Mouse (Mus musculus) heart, embryonic 13.5 days (tissue): ENCODE measurements around the gene Psma4. TPM values are rescaled to one million over a fixed set of nuclear protein-coding genes. Genes with fewer than 3 reads are reported as not detected.
"Not testable (repeated sequence)": the region's sequence is repeated elsewhere in the genome, so short reads cannot be mapped to it uniquely, and the experiment has no call there.

Experiments used
- ATAC-seq: fragments of 200-750 bp; cut with Nextera tagmentation; 2 replicates; pipeline ENCODE4 v1.8.0; 2017; ENCODE audit warnings: moderate TSS enrichment; ENCODE audit not compliant: insufficient number of reproducible peaks, low FRiP score, low TSS enrichment; ENCODE audit errors: extremely low read depth
- H3K27ac ChIP-seq: fragments of 300-500 bp; sonication (generic); replicated peaks from 2 replicates; pipeline ENCODE4 v1.5.1; 2015; ENCODE audit warnings: moderate library complexity, mild to moderate bottlenecking, inconsistent platforms
- H3K27me3 ChIP-seq: fragments of 300-500 bp; sonication (generic); replicated peaks from 2 replicates; pipeline ENCODE4 v1.6.1; 2015; ENCODE audit warnings: mild to moderate bottlenecking, inconsistent platforms
- H3K36me3 ChIP-seq: fragments of 300-500 bp; sonication (generic); 2 replicates; pipeline ENCODE4 v1.6.1; 2015; ENCODE audit warnings: mild to moderate bottlenecking, inconsistent platforms
- H3K4me1 ChIP-seq: fragments of 300-500 bp; sonication (generic); 2 replicates; pipeline ENCODE4 v1.6.1; 2015; ENCODE audit warnings: inconsistent platforms
- H3K4me2 ChIP-seq: fragments of 300-500 bp; sonication (generic); 2 replicates; pipeline ENCODE4 v1.6.1; 2015; ENCODE audit warnings: inconsistent platforms, mild to moderate bottlenecking, moderate library complexity
- H3K4me3 ChIP-seq: fragments of 300-500 bp; sonication (generic); 2 replicates; pipeline ENCODE4 v1.5.1; 2015; ENCODE audit warnings: moderate library complexity, mild to moderate bottlenecking, inconsistent platforms
- H3K9ac ChIP-seq: fragments of 300-500 bp; sonication (generic); 2 replicates; pipeline ENCODE4 v1.6.1; 2015; ENCODE audit warnings: inconsistent platforms, mild to moderate bottlenecking, moderate library complexity
- H3K9me3 ChIP-seq: fragments of 300-500 bp; sonication (generic); 2 replicates; pipeline ENCODE4 v1.6.1; 2016; ENCODE audit warnings: inconsistent platforms
- WGBS: fragments of 180-500 bp; shearing (Covaris S2); methylation state at CpG from one replicate; pipeline ENCODE4 v1.1.7; 2015; ENCODE audit warnings: mixed read lengths; 5-methylcytosine and 5-hydroxymethylcytosine counted together
- polyA plus RNA-seq: library from polyadenylated mRNA; unstranded; fragments of >200 nt; fragmentation: Nextera tagmentation; extraction: Ambion mirVana; gene quantifications from 2 replicates; pipeline ENCODE4 v1.2.1, GENCODE M21; 2015

The Psma4 gene
- polyA plus RNA-seq, 1 experiment from 2014 or later: 224 TPM

GRCm38 (mm10) chr9:54942071-54942470 lies 8.5 kb upstream of the Psma4 start:
- Histone ChIP-seq H3K27ac (no peak overlapping the region), H3K4me2 (no peak overlapping the region), H3K27me3 (no peaks in the 10 kb centered on the region), H3K9ac (no peak overlapping the region), H3K4me1 (no peaks in the 10 kb centered on the region), H3K4me3 (no peak overlapping the region), H3K36me3 (no peaks in the 10 kb centered on the region), H3K9me3 (no peaks in the 10 kb centered on the region)
- no peak for ATAC-seq
- WGBS: 80% methylated on average over 4 of the region's 4 CpGs

GRCm38 (mm10) chr9:54944467-54944866 lies 6.1 kb upstream of the Psma4 start:
- H3K4me1 ChIP-seq: no peaks in the 10 kb centered on the region
- ATAC-seq: no peak
- no peak overlapping the region for H3K9ac ChIP-seq
- no peaks in the 10 kb centered on the region for H3K36me3 ChIP-seq
- H3K27ac ChIP-seq: no peak overlapping the region
- 62% methylated on average over 2 of the region's 2 CpGs for WGBS
- H3K9me3 ChIP-seq: no peaks in the 10 kb centered on the region
- H3K4me3 ChIP-seq: no peak overlapping the region
- H3K27me3 ChIP-seq: no peaks in the 10 kb centered on the region
- H3K4me2 ChIP-seq: no peak overlapping the region

DNA sequence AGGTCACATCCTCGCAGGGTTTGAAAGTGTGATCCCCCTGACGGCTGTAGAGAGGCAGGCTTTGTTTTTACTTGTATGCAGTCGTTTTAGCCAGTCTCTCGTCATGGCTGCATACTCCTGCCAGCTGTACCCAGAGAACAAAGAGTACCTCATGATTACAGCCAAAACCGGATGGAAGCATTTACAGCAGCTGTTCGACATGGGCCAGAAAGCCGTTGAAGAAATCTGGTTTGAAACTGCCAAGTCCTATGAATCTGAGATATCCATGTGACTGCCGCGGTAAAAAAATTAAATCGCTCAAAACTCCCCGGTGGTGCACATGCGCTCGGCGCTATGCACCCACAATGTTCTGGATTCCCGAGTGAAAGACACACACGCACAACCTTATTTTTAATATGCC lies 4.3 kb upstream of the Psma4 start:
- Histone ChIP-seq H3K36me3 (no peaks in the 10 kb centered on the region), H3K27me3 (no peaks in the 10 kb centered on the region), H3K9ac (no peak overlapping the region), H3K27ac (no peak overlapping the region), H3K4me3 (no peak overlapping the region), H3K4me2 (no peak overlapping the region), H3K9me3 (no peaks in the 10 kb centered on the region), H3K4me1 (peaks cover under 1% of the 10 kb centered on the region)
- no peak for ATAC-seq
- WGBS: 70% methylated on average over 16 of the region's 16 CpGs

DNA sequence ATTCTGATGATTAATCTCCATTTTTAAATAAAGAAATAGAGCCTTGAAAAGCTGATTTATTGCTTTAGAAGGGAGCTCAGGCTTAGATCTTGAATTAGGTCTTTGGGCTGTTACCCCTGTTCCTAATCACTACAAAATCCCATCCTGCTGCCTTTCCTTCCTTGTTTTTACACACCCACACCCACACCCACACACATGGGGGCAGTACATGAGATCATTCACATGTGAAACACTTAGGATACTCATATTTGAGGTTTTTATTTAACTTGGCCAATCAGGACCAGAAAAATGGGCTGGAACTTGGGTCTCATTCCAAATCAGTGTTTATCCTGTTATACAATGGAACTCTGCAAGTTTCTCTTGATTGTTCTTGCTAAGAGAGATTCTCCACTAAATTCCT lies 1.1 kb upstream of the Psma4 start:
- no peak overlapping the region for H3K4me3 ChIP-seq
- H3K27ac ChIP-seq: no peak overlapping the region
- no peak for ATAC-seq
- H3K9ac ChIP-seq: no peak overlapping the region
- H3K9me3 ChIP-seq: no peaks in the 10 kb centered on the region
- peaks cover 27% of the 10 kb centered on the region for H3K36me3 ChIP-seq
- peaks cover 23% of the 10 kb centered on the region for H3K4me1 ChIP-seq
- no peak overlapping the region for H3K4me2 ChIP-seq
- H3K27me3 ChIP-seq: no peaks in the 10 kb centered on the region

GRCm38 (mm10) chr9:54950162-54950561 lies 428 bp upstream of the Psma4 start:
- H3K36me3 ChIP-seq: peaks cover 33% of the 10 kb centered on the region
- H3K27ac ChIP-seq: peak overlapping the region; percentile 93
- not testable (repeated sequence) for ATAC-seq, H3K27me3 ChIP-seq, H3K9me3 ChIP-seq
- peaks cover 23% of the 10 kb centered on the region for H3K4me1 ChIP-seq
- H3K4me3 ChIP-seq: peak overlapping the region; percentile 92
- WGBS: 40% methylated on average over 8 of the region's 8 CpGs
- H3K9ac ChIP-seq: peak overlapping the region; percentile 77
- peak overlapping the region; percentile 88 for H3K4me2 ChIP-seq

DNA sequence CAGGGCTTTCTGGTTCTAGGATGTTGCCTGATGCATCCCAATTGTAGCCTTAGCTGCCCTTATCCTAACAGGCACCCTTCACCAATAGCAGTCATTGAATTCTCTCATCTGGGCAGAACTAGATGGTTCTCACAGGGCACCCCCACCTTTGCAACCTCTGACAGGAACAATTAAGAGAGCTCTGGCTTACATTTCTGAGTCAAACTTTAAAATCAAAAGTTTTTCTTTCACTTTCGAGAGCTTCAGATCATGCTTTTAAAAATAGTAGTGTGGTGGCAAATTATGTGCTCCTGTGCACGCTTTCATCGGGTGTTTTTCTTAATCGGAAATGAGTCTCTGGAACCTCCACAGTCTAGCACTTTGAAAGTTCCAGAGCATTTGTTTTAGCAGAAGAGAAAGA lies 10.5 kb downstream of the Psma4 start:
- Histone ChIP-seq H3K4me3 (no peak overlapping the region), H3K4me2 (no peak overlapping the region), H3K9ac (no peak overlapping the region), H3K27me3 (no peaks in the 10 kb centered on the region), H3K9me3 (no peaks in the 10 kb centered on the region; the same call in 1 of the 2 replicates), H3K36me3 (peaks cover 43% of the 10 kb centered on the region), H3K27ac (no peak overlapping the region), H3K4me1 (no peaks in the 10 kb centered on the region)
- 85% methylated on average over 4 of the region's 4 CpGs for WGBS
- ATAC-seq: no peak

DNA sequence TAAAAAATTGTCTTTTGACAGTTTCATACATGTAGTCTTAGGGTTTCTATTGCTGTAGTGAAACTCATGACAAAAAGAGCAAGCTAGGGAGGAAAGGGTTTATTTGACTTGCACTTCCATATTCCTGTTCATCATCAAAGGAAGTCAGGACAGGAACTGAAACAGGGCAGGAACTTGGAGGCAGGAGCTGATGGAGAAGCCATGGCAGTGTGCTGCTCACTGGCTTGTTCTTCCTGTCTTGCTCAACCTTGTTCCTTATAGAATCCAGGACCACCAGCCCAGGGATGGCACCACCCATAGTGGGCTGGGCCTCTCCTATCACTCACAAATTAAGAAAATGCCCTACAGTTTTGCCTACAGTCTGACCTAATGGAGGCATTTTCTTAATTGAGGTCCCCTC lies 13.1 kb downstream of the Psma4 start:
- no peak overlapping the region for H3K27ac ChIP-seq
- peaks cover 17% of the 10 kb centered on the region for H3K36me3 ChIP-seq
- H3K4me2 ChIP-seq: no peak overlapping the region
- no peaks in the 10 kb centered on the region; the same call in 1 of the 2 replicates for H3K9me3 ChIP-seq
- no peak overlapping the region for H3K4me3 ChIP-seq
- H3K27me3 ChIP-seq: no peaks in the 10 kb centered on the region
- no peaks in the 10 kb centered on the region for H3K4me1 ChIP-seq
- ATAC-seq: no peak
- H3K9ac ChIP-seq: no peak overlapping the region

GRCm38 (mm10) chr9:54969972-54970637 lies 19.5 kb downstream of the Psma4 start:
- 55% methylated on average over 8 of the region's 8 CpGs for WGBS
- no peaks in the 10 kb centered on the region for H3K9me3 ChIP-seq
- no peak for ATAC-seq

DNA sequence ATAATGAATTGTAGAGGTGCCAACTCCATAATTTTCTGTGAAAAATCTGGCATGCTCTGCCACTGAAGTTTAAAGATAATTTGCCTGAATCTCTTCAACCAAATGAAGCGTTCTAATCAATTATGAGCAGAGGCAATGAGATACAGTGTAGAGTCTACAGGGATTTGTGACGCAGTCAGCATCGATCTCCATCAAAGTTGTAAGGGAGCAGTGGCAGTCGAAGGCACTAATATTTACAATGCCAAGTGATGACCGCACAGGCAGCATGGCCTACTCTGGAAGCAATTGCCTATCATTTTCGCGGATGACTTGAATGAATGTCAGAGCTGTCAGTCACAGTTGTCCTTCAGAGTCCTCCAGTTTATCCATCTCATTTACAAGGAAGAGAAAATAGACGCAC lies 30.1 kb downstream of the Psma4 start, which contains the start of gene Chrna5:
Chrna5 (plus strand) TSS at position 207 of the 400 bp plus-strand sequence.
- 57% methylated on average over 8 of the region's 8 CpGs for WGBS
- H3K36me3 ChIP-seq: no peaks in the 10 kb centered on the region
- H3K9me3 ChIP-seq: no peaks in the 10 kb centered on the region
- H3K27ac ChIP-seq: no peak within 1 kb of the TSS
- no peak for ATAC-seq
- H3K9ac ChIP-seq: peak within 1 kb of the TSS; percentile 72
- peaks cover 12% of the 10 kb centered on the region for H3K4me1 ChIP-seq
- H3K4me2 ChIP-seq: peak within 1 kb of the TSS; percentile 79
- H3K27me3 ChIP-seq: peaks cover 70% of the 10 kb centered on the region
- peak within 1 kb of the TSS; percentile 68 for H3K4me3 ChIP-seq

More at GRCm38 (mm10) chr9:54969972-54970637, 19.5 kb downstream of the Psma4 start:
- Histone ChIP-seq H3K27me3 (no peaks in the 10 kb centered on the region; the same call in 1 of the 2 replicates), H3K9ac (no peak overlapping the region), H3K36me3 (no peaks in the 10 kb centered on the region), H3K4me2 (no peak overlapping the region), H3K4me3 (no peak overlapping the region), H3K27ac (no peak overlapping the region), H3K4me1 (no peaks in the 10 kb centered on the region)

DNA sequence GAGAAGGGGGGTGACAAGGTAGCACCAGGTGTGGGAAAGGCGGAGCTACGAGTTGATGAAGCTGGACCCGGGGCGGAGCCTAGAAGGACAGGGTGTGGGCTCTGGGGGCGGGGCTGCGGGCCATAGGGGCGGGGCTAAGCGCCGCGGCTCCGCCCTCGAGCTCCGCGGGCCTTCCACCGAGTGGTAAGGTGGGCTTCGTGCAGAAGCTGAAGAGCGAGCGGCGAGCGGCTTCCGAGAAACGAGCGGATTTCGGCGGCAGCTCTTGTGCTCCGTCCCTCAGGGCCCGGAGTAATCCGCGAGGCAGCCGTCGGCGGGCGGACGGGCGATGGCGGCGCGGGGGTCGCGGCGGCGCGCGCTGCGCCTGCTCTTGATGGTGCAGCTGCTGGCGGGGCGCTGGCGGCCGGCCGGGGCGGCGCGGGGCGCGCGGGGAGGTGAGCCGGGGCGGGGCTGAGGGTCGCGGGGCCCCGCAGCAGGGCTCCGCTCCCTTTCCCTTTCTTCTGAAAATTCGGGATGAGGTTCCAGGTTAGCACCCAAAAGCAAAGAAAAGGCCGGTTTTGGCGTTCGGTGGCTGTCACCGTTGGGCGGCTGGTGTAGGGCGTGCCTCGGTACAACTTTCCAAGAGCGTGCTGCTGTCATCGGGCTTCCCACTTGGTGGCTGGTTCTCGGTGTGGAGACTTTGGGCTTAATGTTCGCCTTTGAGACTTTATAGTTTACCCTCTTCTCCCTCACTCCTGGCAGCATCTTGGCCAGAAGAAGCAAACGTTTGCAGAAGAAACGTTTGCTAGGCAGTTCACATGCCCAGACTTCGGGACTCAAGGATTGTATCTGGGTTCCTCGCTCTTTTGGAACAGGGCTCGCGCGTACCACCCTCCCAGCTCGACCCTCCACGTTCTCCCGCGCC lies 31.0 kb downstream of the Psma4 start:
- under 1% methylated on average over 84 of the region's 85 CpGs for WGBS
- no peak; the same call in 1 of the 2 replicates for ATAC-seq
- Histone ChIP-seq H3K27ac (no peak overlapping the region), H3K36me3 (no peaks in the 10 kb centered on the region), H3K9me3 (no peaks in the 10 kb centered on the region), H3K4me2 (peak overlapping the region; percentile 79), H3K9ac (peak overlapping the region; percentile 72), H3K4me3 (peak overlapping the region; percentile 68), H3K4me1 (peaks cover 12% of the 10 kb centered on the region), H3K27me3 (peaks cover 70% of the 10 kb centered on the region)

DNA sequence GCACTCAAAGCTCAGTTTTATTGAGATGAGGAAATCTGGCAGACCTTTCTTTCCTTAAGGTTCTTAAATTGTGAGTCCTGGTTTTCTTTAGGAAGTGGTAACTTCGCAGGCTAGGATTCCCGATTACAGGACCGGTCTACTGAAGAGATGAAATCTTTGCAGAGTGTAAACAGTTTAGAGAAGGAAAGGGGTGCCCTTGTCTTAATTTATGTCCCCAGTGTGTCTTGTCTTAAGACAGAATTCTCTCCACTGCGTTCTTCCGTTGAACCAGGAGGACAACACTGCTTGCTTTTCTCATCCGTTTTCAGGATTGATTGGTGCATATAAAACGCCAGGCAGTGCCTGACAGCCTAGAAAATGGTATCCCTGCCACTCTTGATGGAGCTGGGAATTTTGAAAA lies 31.8 kb downstream of the Psma4 start:
- Histone ChIP-seq H3K36me3 (no peaks in the 10 kb centered on the region), H3K27me3 (peaks cover 67% of the 10 kb centered on the region), H3K9me3 (no peaks in the 10 kb centered on the region), H3K4me1 (peaks cover 12% of the 10 kb centered on the region), H3K27ac (no peak overlapping the region), H3K9ac (peak overlapping the region; percentile 72; the same call in 1 of the 2 replicates), H3K4me3 (peak overlapping the region; percentile 68), H3K4me2 (peak overlapping the region; percentile 79)
- WGBS: 16% methylated on average over 7 of the region's 7 CpGs
- no peak for ATAC-seq
